ENCODE assay signal across 21 mouse cellular contexts in the genomic region with DNA sequence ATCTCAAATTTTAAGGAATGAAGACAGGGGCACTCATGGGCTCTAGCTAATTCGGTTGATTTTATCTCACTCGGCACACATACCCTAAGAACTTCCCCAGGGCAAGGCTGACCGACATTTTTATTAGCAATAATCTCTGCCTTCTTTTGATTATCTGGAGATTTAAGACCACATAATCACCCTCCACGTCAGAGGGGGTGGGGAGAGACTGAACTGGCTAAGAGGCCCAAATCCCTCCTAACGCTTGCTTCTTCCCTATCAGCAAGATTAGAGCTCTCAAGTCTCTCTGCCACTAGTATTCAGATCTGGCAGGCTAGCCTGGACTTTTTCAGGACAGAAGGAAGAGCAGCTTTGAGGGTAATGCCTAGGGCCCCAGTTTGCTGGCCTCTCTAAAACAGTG. TPM values are rescaled to one million over a fixed set of nuclear protein-coding genes. Genes with fewer than 3 reads are reported as not detected.
DNase-seq lines count a peak whose midpoint lies in the region.
"Had no signal": no experiment of that assay in that cellular context is flagged by ENCODE, and none has a peak within 500 bp of the region (broad histone marks: within the 10 kb centered on the region; RNA-seq: fewer than 3 reads in every experiment).

A gene (plus strand): TSS at position 308 of the 400 bp plus-strand sequence.

- DNase-seq in heart, adult 11 months: peak; percentile 49
- DNase-seq in heart, postnatal 14 days: no peak
- peak; percentile 45 for DNase-seq in kidney, postnatal 10 days
- no peak for DNase-seq in kidney, adult 11 months
- DNase-seq in urinary bladder, postnatal 14 days (ENCODE audit: low spot score): peak; percentile 4
- no peak for DNase-seq in urinary bladder, adult 2 months (ENCODE audit: low spot score)
- no peak for DNase-seq in right cerebral cortex, postnatal 36 days (ENCODE audit: low spot score in 2 of 2)
- no peak for DNase-seq in gastrocnemius, adult 8-10 months (ENCODE audit: low spot score in 2 of 2)
- DNase-seq: adrenal gland, postnatal 36 days; cerebellum, adult 9-11 months; gastrocnemius, postnatal 25 days; kidney, postnatal 36 days; lung, postnatal 36 days; right cerebral cortex, postnatal 4 days; thymus, adult 18-20 months; thymus, postnatal 4 days had no signal

- intact Hi-C loops in heart, postnatal 14 days (cut with DNase I): no loop called here

RNA-seq across cellular contexts. Expression of the gene that starts here (rescaled TPM):
- total RNA-seq in heart, postnatal 14 days (2021): 1 to 10 TPM in 1 of 2 experiments, under 1 TPM in 1; 0.41 to 1.2 TPM
- 0.03 and 0.09 TPM in 2 replicates for polyA plus RNA-seq in urinary bladder, adult 2 months (2012; rRNA removed)
- total RNA-seq in gastrocnemius, adult 8-10 months (2022): under 1 TPM in 3 of 4 experiments, not detected in 1; 0.07 to 0.16 (median 0.11) TPM
- total RNA-seq: common myeloid progenitor, adult 5-6 weeks; left cerebral cortex, postnatal 25 days had no signal
- polyA plus RNA-seq: forebrain, embryonic 16.5 days; liver, embryonic 14.5 days; stomach, embryonic 14.5 days had no signal

Comparison
In these comparisons a context has a peak if more than half of its experiments do, and no peak if none do; other contexts are left out.
1. DNase-seq: peak in heart, adult 11 months (single experiment), kidney, postnatal 10 days (single experiment) and urinary bladder, postnatal 14 days (single experiment); none in heart, postnatal 14 days (0 of 2), kidney, adult 11 months (single experiment), urinary bladder, adult 2 months (single experiment), right cerebral cortex, postnatal 36 days (0 of 2) and gastrocnemius, adult 8-10 months (0 of 2).